Comparison of ENCODE assay signal across 12 mouse cellular contexts in genomic region chr8:120347734-120348341, GRCm38 (mm10).
DNase-seq lines count a peak whose midpoint lies in the region; ATAC-seq and TF ChIP-seq lines count a peak whose summit lies in the region.
"Had no signal": no experiment of that assay in that cellular context is flagged by ENCODE, and none has a peak within 500 bp of the region (broad histone marks: within the 10 kb centered on the region; RNA-seq: fewer than 3 reads in every experiment).

No protein-coding gene starts in this region.

- 54% methylated on average over 21 of the region's 21 CpGs for WGBS in embryonic facial prominence, embryonic 12.5 days
- WGBS in hindbrain, embryonic 14.5 days: 24% methylated on average over 21 of the region's 21 CpGs
- WGBS in neural tube, embryonic 12.5 days: 50% methylated on average over 21 of the region's 21 CpGs

- H3K4me2 ChIP-seq in embryonic facial prominence, embryonic 12.5 days (replicated peaks): 0 out of 2 replicates have a peak overlapping the region, but pooled peaks have one; percentile 15
- H3K4me2 ChIP-seq in hindbrain, embryonic 14.5 days (replicated peaks): peak overlapping the region; percentile 17
- H3K4me2 ChIP-seq in neural tube, embryonic 12.5 days (replicated peaks): 0 out of 2 replicates have a peak overlapping the region, but pooled peaks have one; percentile 10
- H3K4me2 ChIP-seq: kidney, embryonic 15.5 days had no signal

- no peak overlapping the region for H3K9ac ChIP-seq in embryonic facial prominence, embryonic 12.5 days
- H3K9ac ChIP-seq in hindbrain, embryonic 14.5 days: peak overlapping the region; percentile 43
- peak overlapping the region; percentile 38 for H3K9ac ChIP-seq in neural tube, embryonic 12.5 days
- H3K9ac ChIP-seq: kidney, embryonic 15.5 days had no signal

- TF ChIP-seq CTCF in layer of hippocampus, adult 2 months (conservative IDR thresholded peaks at IDR 0.05): no peak

- 0 out of 2 replicates have a peak overlapping the region, but pooled peaks have one; percentile 18 for H3K27ac ChIP-seq in layer of hippocampus, adult 2 months
- peak overlapping the region; percentile 36; the same call in 1 of the 2 replicates for H3K27ac ChIP-seq in embryonic facial prominence, embryonic 12.5 days
- peak overlapping the region; percentile 83 for H3K27ac ChIP-seq in hindbrain, embryonic 14.5 days
- peak overlapping the region; percentile 64 for H3K27ac ChIP-seq in neural tube, embryonic 12.5 days

- no peak overlapping the region for H3K4me3 ChIP-seq in layer of hippocampus, adult 2 months
- no peak overlapping the region for H3K4me3 ChIP-seq in embryonic facial prominence, embryonic 12.5 days
- no peak overlapping the region for H3K4me3 ChIP-seq in hindbrain, embryonic 14.5 days (replicated peaks; ENCODE audit: low read length)
- H3K4me3 ChIP-seq in neural tube, embryonic 12.5 days: no peak overlapping the region
- H3K4me3 ChIP-seq: erythroblast, embryonic 14.5 days; kidney, embryonic 15.5 days had no signal

- no peaks in the 10 kb centered on the region for H3K9me3 ChIP-seq in embryonic facial prominence, embryonic 12.5 days
- no peaks in the 10 kb centered on the region for H3K9me3 ChIP-seq in hindbrain, embryonic 14.5 days (ENCODE audit: control insufficient read depth, low read length)
- H3K9me3 ChIP-seq in neural tube, embryonic 12.5 days: no peaks in the 10 kb centered on the region
- H3K9me3 ChIP-seq: kidney, embryonic 15.5 days had no signal

- no peaks in the 10 kb centered on the region for H3K36me3 ChIP-seq in embryonic facial prominence, embryonic 12.5 days
- no peaks in the 10 kb centered on the region for H3K36me3 ChIP-seq in hindbrain, embryonic 14.5 days (replicated peaks; ENCODE audit: control insufficient read depth, insufficient read depth)
- H3K36me3 ChIP-seq in neural tube, embryonic 12.5 days: no peaks in the 10 kb centered on the region
- H3K36me3 ChIP-seq: kidney, embryonic 15.5 days had no signal

- no peak for DNase-seq in layer of hippocampus, adult 2 months (ENCODE audit: low spot score in 2 of 2)
- DNase-seq in layer of hippocampus, postnatal 10 days (ENCODE audit: low spot score in 2 of 2): no peak
- peak; percentile 55 for DNase-seq in hindbrain, embryonic 14.5 days (ENCODE audit: low spot score)
- no peak for DNase-seq in lung, adult 18-20 months
- no peak for DNase-seq in kidney, adult 11 months
- no peak for DNase-seq in cerebellum, adult 9-10 months
- DNase-seq: cerebellum, adult 18-20 months; thymus, adult 18-20 months had no signal

- H3K27me3 ChIP-seq in embryonic facial prominence, embryonic 12.5 days: 0 out of 2 replicates have a peak, but pooled peaks cover 7% of the 10 kb centered on the region
- H3K27me3 ChIP-seq in hindbrain, embryonic 14.5 days (ENCODE audit: control insufficient read depth, insufficient read depth, low read length): no peaks in the 10 kb centered on the region
- no peaks in the 10 kb centered on the region for H3K27me3 ChIP-seq in neural tube, embryonic 12.5 days (replicated peaks)
- H3K27me3 ChIP-seq: kidney, embryonic 15.5 days had no signal

- ATAC-seq in embryonic facial prominence, embryonic 12.5 days (ENCODE audit: insufficient number of reproducible peaks, insufficient read depth, low FRiP score, low TSS enrichment): no peak
- ATAC-seq in hindbrain, embryonic 14.5 days (ENCODE audit: low FRiP score): peak; percentile 65
- ATAC-seq in neural tube, embryonic 12.5 days (ENCODE audit: low FRiP score, low read depth): peak; percentile 15; the same call in 1 of the 2 replicates

- peaks cover 71% of the 10 kb centered on the region for H3K4me1 ChIP-seq in embryonic facial prominence, embryonic 12.5 days
- H3K4me1 ChIP-seq in hindbrain, embryonic 14.5 days (replicated peaks; ENCODE audit: control insufficient read depth, insufficient read depth, low read length): peaks cover 78% of the 10 kb centered on the region
- peaks cover 90% of the 10 kb centered on the region for H3K4me1 ChIP-seq in neural tube, embryonic 12.5 days

Comparison
In these comparisons a context has a peak if more than half of its experiments do, and no peak if none do; other contexts are left out.
1. H3K27ac ChIP-seq: peak in every context shown above with its lines; median percentile 83 in hindbrain, embryonic 14.5 days; 64 in neural tube, embryonic 12.5 days; 36 in embryonic facial prominence, embryonic 12.5 days; 18 in layer of hippocampus, adult 2 months.